Mouse (Mus musculus) ES-Bruce4 (cell line): ENCODE data around the gene Kxd1.

Experiments used
- CTCF ChIP-seq: IDR thresholded peaks from one replicate; pipeline ENCODE4 v1.8.1; 2011; ENCODE audit warnings: low read depth, low read length
- EP300 ChIP-seq: IDR thresholded peaks from 2 replicates; pipeline ENCODE4 v1.6.1; 2011; ENCODE audit warnings: low read depth, low read length; ENCODE audit not compliant: insufficient read depth
- POLR2A ChIP-seq: IDR thresholded peaks from one replicate; pipeline ENCODE4 v1.8.1; 2011; ENCODE audit warnings: low read length; ENCODE audit not compliant: insufficient read depth

- TF ChIP-seq CTCF, result no peak
- no peak for TF ChIP-seq POLR2A
- no peak for TF ChIP-seq EP300
Measured at GRCm38 (mm10) chr8:70538024-70538579, 10.3 kb upstream of the Kxd1 start.
